Mouse (Mus musculus): ENCODE data around the gene Apobec2. TPM values are rescaled to one million over a fixed set of nuclear protein-coding genes. Genes with fewer than 3 reads are reported as not detected.

Apobec2 gene
- total and polyA plus RNA-seq, 2 experiments from 2014 or later = 0.78 to 1.2 TPM

DNA sequence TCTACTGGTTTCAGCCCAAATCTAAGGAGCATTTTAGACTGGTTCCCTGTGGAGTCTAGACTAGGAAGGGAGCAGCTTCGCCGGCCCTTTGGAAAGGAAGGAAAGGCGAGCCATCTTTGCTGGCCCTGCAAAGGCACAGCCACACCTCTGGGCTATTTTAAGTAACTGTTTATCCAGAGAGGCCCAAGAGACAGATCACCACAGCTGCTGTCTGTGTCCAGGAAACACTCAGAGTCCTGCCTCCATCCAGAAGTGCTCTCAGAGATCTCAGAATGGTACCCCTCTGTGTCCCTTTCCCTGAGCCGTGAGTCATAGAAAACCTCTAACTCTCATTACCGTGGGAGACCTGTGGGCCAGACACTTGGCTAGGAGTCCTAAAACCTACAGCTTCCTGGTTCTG is 2.3 kb downstream of the Apobec2 start:
- no peaks in the 10 kb centered on the region for H3K9me3 ChIP-seq (ENCODE audit: low read length)
- H3K4me1 ChIP-seq (ENCODE audit: insufficient read depth, low read length) = peaks cover 9% of the 10 kb centered on the region; the same call in 1 of the 2 replicates
- H3K9ac ChIP-seq (replicated peaks; ENCODE audit: low read length) = no peak overlapping the region
- H3K36me3 ChIP-seq (ENCODE audit: insufficient read depth, low read length) = no peaks in the 10 kb centered on the region
- no peak overlapping the region for H3K27ac ChIP-seq
- no peak overlapping the region for H3K4me2 ChIP-seq (ENCODE audit: low read depth, low read length)
- no peak for TF ChIP-seq CTCF (IDR thresholded peaks at IDR 0.05; ENCODE audit: low read depth)
- no peak for DNase-seq (ENCODE audit: low spot score)
- no peak overlapping the region for H3K4me3 ChIP-seq (ENCODE audit: low read length)
- 62% methylated on average over 5 of the region's 5 CpGs for WGBS
- no peaks in the 10 kb centered on the region for H3K27me3 ChIP-seq (ENCODE audit: insufficient read depth, low read length)
- ATAC-seq = no peak

DNA sequence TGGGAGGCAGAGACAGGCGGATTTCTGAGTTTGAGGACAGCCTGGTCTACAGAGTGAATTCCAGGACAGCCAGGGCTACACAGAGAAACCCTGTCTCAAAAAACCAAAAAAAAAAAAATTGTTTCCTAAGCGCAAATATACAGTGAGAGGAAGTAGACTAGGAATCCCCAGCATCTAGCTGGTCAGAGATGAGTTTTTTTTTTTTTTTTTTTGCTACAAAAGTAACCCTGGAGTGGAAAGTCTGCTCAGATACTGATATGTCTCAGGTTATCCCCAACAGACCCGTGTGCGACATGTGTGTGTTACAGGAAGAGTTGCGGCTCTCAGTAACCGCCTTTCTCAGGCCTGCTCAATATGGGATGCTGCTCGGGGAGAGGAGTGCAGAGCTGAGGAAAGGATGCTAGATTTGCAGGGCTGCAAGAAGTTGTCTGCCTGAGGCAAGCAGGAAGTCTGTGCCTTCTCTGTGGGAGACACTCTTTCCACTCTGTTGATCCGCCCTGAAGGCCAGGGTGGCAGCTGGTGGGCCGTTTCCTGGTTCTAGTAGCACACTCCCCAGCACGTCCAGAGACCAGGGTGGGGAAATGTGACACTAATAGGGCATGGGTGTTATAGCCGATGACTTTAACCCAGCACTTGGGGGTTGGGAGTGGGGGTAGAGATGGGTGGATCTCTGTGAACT is 4.7 kb downstream of the Apobec2 start:
- WGBS = 68% methylated on average over 11 of the region's 11 CpGs
- Histone ChIP-seq H3K9ac (replicated peaks; ENCODE audit: low read length) (no peak overlapping the region), H3K36me3 (ENCODE audit: insufficient read depth, low read length) (no peaks in the 10 kb centered on the region), H3K9me3 (ENCODE audit: low read length) (no peaks in the 10 kb centered on the region), H3K27ac (no peak overlapping the region), H3K27me3 (ENCODE audit: insufficient read depth, low read length) (no peaks in the 10 kb centered on the region), H3K4me1 (ENCODE audit: insufficient read depth, low read length) (peaks cover 9% of the 10 kb centered on the region; the same call in 1 of the 2 replicates), H3K4me2 (ENCODE audit: low read depth, low read length) (no peak overlapping the region), H3K4me3 (ENCODE audit: low read length) (no peak overlapping the region)
- TF ChIP-seq CTCF (IDR thresholded peaks at IDR 0.05; ENCODE audit: low read depth) = no peak
- DNase-seq (ENCODE audit: low spot score) = no peak
- ATAC-seq = no peak

DNA sequence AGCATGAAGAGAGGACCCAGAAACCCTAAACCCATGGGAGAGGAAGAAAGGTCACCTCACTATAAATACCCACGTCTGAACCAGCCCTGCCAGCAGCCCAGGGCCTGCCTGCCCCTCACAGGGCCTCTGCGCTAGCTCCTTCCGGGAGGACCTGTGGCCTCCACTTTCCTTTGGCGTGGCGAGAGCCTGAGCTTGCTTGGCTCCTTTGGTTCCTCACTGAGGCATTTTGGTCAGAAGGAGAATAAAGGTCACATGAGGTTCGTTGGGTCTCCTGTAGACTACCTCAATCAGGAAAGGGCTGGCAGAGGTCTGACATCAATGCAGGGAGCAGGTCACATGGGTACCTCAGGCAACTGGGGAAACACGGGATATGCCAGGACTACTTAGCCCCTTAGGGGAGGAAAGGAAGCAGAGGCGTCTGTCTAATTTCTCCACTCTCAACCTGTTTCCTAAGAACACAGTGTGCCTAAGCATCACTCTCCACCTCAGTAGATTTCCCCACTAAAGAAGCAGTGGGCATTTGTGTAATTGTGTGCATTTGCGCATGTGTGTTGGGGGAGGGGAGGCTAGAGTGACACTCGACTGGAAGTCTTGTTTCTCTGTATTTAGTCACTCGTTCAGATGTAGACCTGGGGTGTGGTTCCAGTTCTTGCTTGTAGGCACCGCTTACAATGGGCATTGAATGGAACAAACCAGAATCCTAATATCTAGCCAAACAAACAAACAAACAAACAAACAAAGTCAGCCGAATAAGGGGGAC is 5.6 kb downstream of the Apobec2 start:
- Histone ChIP-seq H3K27me3 (ENCODE audit: insufficient read depth, low read length) (no peaks in the 10 kb centered on the region), H3K4me3 (ENCODE audit: low read length) (no peak overlapping the region), H3K4me2 (ENCODE audit: low read depth, low read length) (no peak overlapping the region), H3K9ac (replicated peaks; ENCODE audit: low read length) (no peak overlapping the region), H3K36me3 (ENCODE audit: insufficient read depth, low read length) (no peaks in the 10 kb centered on the region), H3K27ac (peak overlapping the region; percentile 4; the same call in 1 of the 2 replicates), H3K4me1 (ENCODE audit: insufficient read depth, low read length) (peaks cover 6% of the 10 kb centered on the region; the same call in 1 of the 2 replicates), H3K9me3 (ENCODE audit: low read length) (no peaks in the 10 kb centered on the region)
- DNase-seq (ENCODE audit: low spot score) (no peak), ATAC-seq (no peak)
- TF ChIP-seq CTCF (IDR thresholded peaks at IDR 0.05; ENCODE audit: low read depth) = no peak
- WGBS = 76% methylated on average over 13 of the region's 13 CpGs

DNA sequence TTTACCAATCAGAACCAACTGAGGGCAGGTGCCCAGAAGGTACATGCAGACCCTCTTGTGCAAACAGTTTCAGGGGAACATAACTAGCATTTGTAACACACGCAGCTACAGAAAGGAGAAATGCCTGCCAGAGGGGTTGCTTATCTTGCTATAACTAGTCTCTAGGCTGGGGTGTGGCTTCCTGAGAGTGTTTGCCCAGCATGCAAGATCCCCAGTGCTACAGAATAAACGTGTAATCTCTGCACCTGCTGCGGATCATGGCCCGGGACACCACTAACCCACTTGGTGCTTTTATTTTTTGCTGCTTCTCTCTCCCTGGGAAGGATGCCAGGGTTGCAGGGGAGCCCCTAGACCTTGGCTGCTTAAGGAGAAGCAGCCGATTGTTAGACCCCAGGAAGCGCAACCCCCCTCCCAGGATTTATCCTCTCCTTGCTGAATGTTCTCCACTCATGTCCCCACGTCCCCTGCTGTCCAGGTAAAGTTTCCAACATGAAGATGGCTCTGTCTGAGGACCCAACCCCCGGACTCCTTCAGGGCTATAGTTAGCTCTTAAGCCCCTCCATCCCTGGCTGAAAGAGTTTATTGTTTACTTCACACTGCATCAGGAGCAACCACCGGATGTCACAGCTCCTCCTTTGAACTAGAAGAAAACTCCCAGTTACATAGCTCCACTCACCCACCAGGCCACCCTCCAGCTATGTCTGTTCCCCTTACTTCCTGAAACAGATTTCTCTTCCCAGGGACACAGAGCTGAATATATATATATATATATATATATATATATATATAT is 6.7 kb downstream of the Apobec2 start:
- H3K27me3 ChIP-seq (ENCODE audit: insufficient read depth, low read length) = no peaks in the 10 kb centered on the region
- H3K9me3 ChIP-seq (ENCODE audit: low read length) = no peaks in the 10 kb centered on the region
- H3K27ac ChIP-seq = no peak overlapping the region
- no peak overlapping the region for H3K4me3 ChIP-seq (ENCODE audit: low read length)
- no peak for DNase-seq (ENCODE audit: low spot score)
- H3K4me2 ChIP-seq (ENCODE audit: low read depth, low read length) = no peak overlapping the region
- 32% methylated on average over 9 of the region's 9 CpGs for WGBS
- ATAC-seq = no peak
- peaks cover 6% of the 10 kb centered on the region; the same call in 1 of the 2 replicates for H3K4me1 ChIP-seq (ENCODE audit: insufficient read depth, low read length)
- no peak overlapping the region for H3K9ac ChIP-seq (replicated peaks; ENCODE audit: low read length)
- no peak for TF ChIP-seq CTCF (IDR thresholded peaks at IDR 0.05; ENCODE audit: low read depth)
- no peaks in the 10 kb centered on the region for H3K36me3 ChIP-seq (ENCODE audit: insufficient read depth, low read length)

DNA sequence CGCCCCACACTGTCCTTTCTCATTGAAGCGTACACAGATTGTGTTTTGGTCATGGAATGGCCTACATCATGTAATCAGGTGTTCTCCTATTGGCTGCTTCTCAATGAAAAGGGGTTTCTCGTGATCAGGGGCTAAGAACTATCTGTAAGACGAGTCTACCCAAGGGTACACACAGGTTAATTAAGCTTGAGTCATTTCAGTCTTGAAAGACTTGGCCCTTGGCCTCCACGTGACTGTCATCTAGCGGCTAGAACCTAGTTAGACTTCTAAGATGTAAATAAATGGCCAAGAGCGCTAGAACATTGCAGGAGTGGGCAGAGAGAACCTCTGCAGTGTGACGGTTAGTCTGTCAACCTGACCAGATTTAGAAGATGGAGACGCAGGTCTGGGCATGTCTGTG is 8.5 kb downstream of the Apobec2 start:
- H3K27me3 ChIP-seq (ENCODE audit: insufficient read depth, low read length) = no peaks in the 10 kb centered on the region
- no peak overlapping the region for H3K4me3 ChIP-seq (ENCODE audit: low read length)
- ATAC-seq (no peak), DNase-seq (ENCODE audit: low spot score) (no peak)
- H3K9ac ChIP-seq (replicated peaks; ENCODE audit: low read length) = no peak overlapping the region
- no peak for TF ChIP-seq CTCF (IDR thresholded peaks at IDR 0.05; ENCODE audit: low read depth)
- 87% methylated on average over 9 of the region's 9 CpGs for WGBS
- no peaks in the 10 kb centered on the region for H3K9me3 ChIP-seq (ENCODE audit: low read length)
- no peak overlapping the region for H3K4me2 ChIP-seq (ENCODE audit: low read depth, low read length)
- H3K36me3 ChIP-seq (ENCODE audit: insufficient read depth, low read length) = no peaks in the 10 kb centered on the region
- no peak overlapping the region for H3K27ac ChIP-seq
- peaks cover 6% of the 10 kb centered on the region; the same call in 1 of the 2 replicates for H3K4me1 ChIP-seq (ENCODE audit: insufficient read depth, low read length)

DNA sequence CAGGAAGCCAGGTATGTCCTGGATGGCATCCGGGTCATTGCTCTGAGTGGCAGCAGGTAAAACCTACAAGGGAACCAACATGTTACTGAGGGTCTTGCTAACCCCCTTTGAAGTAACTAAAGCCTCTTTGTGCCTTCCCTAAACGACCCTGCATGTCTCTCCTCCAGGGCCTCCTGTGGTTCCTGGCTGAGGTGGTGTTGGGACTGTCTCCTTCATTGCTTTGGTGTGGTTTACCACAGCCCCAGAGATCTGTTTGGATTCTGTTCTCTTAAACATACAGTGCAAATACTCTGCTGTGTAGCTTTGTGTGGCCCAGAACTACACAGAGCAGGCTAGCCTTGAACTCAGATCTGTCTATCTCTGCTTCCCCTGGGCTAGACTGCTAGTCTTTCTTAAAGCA is 13.2 kb downstream of the Apobec2 start:
- Histone ChIP-seq H3K27me3 (ENCODE audit: insufficient read depth, low read length) (no peaks in the 10 kb centered on the region), H3K36me3 (ENCODE audit: insufficient read depth, low read length) (no peaks in the 10 kb centered on the region), H3K27ac (no peak overlapping the region), H3K9me3 (ENCODE audit: low read length) (no peaks in the 10 kb centered on the region), H3K4me3 (ENCODE audit: low read length) (no peak overlapping the region), H3K4me2 (ENCODE audit: low read depth, low read length) (no peak overlapping the region), H3K4me1 (ENCODE audit: insufficient read depth, low read length) (no peaks in the 10 kb centered on the region), H3K9ac (replicated peaks; ENCODE audit: low read length) (no peak overlapping the region)
- 63% methylated on average over 2 of the region's 2 CpGs for WGBS
- DNase-seq (ENCODE audit: low spot score) (no peak), ATAC-seq (no peak)
- TF ChIP-seq CTCF (IDR thresholded peaks at IDR 0.05; ENCODE audit: low read depth) = no peak

Data from hindbrain, postnatal 0 days (tissue).